Mouse (Mus musculus) brown adipose tissue, adult 24 weeks (tissue): ENCODE measurements around the gene Gm9844. TPM values are rescaled to one million over a fixed set of nuclear protein-coding genes. Genes with fewer than 3 reads are reported as not detected.
"Not testable (repeated sequence)": the region's sequence is repeated elsewhere in the genome, so short reads cannot be mapped to it uniquely, and the experiment has no call there.

ENCODE experiments used
- H3K27ac ChIP-seq: fragments of 200-500 bp; replicated peaks from 2 replicates; pipeline ENCODE4 v1.5.1; 2012; ENCODE audit warnings: low read depth, mild to moderate bottlenecking, low read length
- H3K4me1 ChIP-seq: fragments of 200-500 bp; 2 replicates; pipeline ENCODE4 v1.6.1; 2012; ENCODE audit warnings: low read length, mixed read lengths; ENCODE audit not compliant: control insufficient read depth, insufficient read depth, insufficient read length
- H3K4me3 ChIP-seq: fragments of 200-500 bp; 2 replicates; pipeline ENCODE4 v1.5.1; 2012; ENCODE audit warnings: low read depth, mild to moderate bottlenecking, low read length, moderate library complexity; ENCODE audit not compliant: insufficient read depth
- polyA plus RNA-seq: library from polyadenylated mRNA; stranded (reverse); fragments of >200 nt; gene quantifications from 2 replicates; pipeline ENCODE4 v1.2.4, GENCODE M21; 2012; ENCODE audit not compliant: missing spikeins, insufficient read depth, insufficient read length

Gm9844 gene
- polyA plus RNA-seq, 1 experiment = not detected

- H3K4me1 ChIP-seq = no peaks in the 10 kb centered on the region
- peak overlapping the region; percentile 63 for H3K27ac ChIP-seq
- peak overlapping the region; percentile 70 for H3K4me3 ChIP-seq
Measured at GRCm38 (mm10) chr7:24885468-24886307, 23.7 kb downstream of the Gm9844 start.

GRCm38 (mm10) chr7:24886308-24886633 lies 24.3 kb downstream of the Gm9844 start:
- H3K4me1 ChIP-seq = no peaks in the 10 kb centered on the region
- peak overlapping the region; percentile 63 for H3K27ac ChIP-seq

GRCm38 (mm10) chr7:24887096-24887495 lies 25.1 kb downstream of the Gm9844 start:
- Histone ChIP-seq H3K27ac (no peak overlapping the region), H3K4me3 (no peak overlapping the region), H3K4me1 (no peaks in the 10 kb centered on the region)

More at GRCm38 (mm10) chr7:24886308-24886633, 24.3 kb downstream of the Gm9844 start:
- peak overlapping the region; percentile 70 for H3K4me3 ChIP-seq

GRCm38 (mm10) chr7:24889431-24890220 lies 27.6 kb downstream of the Gm9844 start:
- Histone ChIP-seq H3K4me1 (no peaks in the 10 kb centered on the region), H3K4me3 (no peak overlapping the region), H3K27ac (no peak overlapping the region)

- Histone ChIP-seq H3K27ac (no peak overlapping the region), H3K4me3 (no peak overlapping the region), H3K4me1 (no peaks in the 10 kb centered on the region)
Measured at GRCm38 (mm10) chr7:24890281-24891216, 28.5 kb downstream of the Gm9844 start.

- Histone ChIP-seq H3K27ac (no peak overlapping the region), H3K4me1 (no peaks in the 10 kb centered on the region), H3K4me3 (no peak overlapping the region)
Measured at GRCm38 (mm10) chr7:24891241-24892124, 29.5 kb downstream of the Gm9844 start.

- no peaks in the 10 kb centered on the region for H3K4me1 ChIP-seq
- no peak overlapping the region for H3K27ac ChIP-seq
- H3K4me3 ChIP-seq = no peak overlapping the region
Measured at GRCm38 (mm10) chr7:24892125-24892583, 30.1 kb downstream of the Gm9844 start.

GRCm38 (mm10) chr7:24895749-24896148 lies 33.7 kb downstream of the Gm9844 start:
- not testable (repeated sequence) for H3K4me3 ChIP-seq, H3K27ac ChIP-seq, H3K4me1 ChIP-seq

GRCm38 (mm10) chr7:24896269-24896668 lies 34.3 kb downstream of the Gm9844 start:
- Histone ChIP-seq H3K27ac (no peak overlapping the region), H3K4me1 (no peaks in the 10 kb centered on the region), H3K4me3 (no peak overlapping the region)

GRCm38 (mm10) chr7:24897224-24897623 lies 35.2 kb downstream of the Gm9844 start, which contains the start of gene Cd79a:
Gene Cd79a, plus strand, starts transcription at chr7:24897381.
- Histone ChIP-seq H3K4me3 (no peak within 1 kb of the TSS), H3K4me1 (no peaks in the 10 kb centered on the region), H3K27ac (no peak within 1 kb of the TSS)

GRCm38 (mm10) chr7:24897959-24898358 lies 35.9 kb downstream of the Gm9844 start:
- Histone ChIP-seq H3K4me3 (no peak overlapping the region), H3K27ac (no peak overlapping the region), H3K4me1 (no peaks in the 10 kb centered on the region)

GRCm38 (mm10) chr7:24901114-24901513 lies 39.1 kb downstream of the Gm9844 start:
- no peak overlapping the region for H3K4me3 ChIP-seq
- no peaks in the 10 kb centered on the region for H3K4me1 ChIP-seq
- H3K27ac ChIP-seq = no peak overlapping the region

- Histone ChIP-seq H3K4me3 (peak overlapping the region; percentile 68), H3K4me1 (no peaks in the 10 kb centered on the region), H3K27ac (peak overlapping the region; percentile 96; the same call in 1 of the 2 replicates)
Measured at GRCm38 (mm10) chr7:24901842-24902241, 39.8 kb downstream of the Gm9844 start.

- Histone ChIP-seq H3K4me3 (peak overlapping the region; percentile 68), H3K4me1 (no peaks in the 10 kb centered on the region), H3K27ac (peak overlapping the region; percentile 96)
Measured at GRCm38 (mm10) chr7:24902264-24902629, 40.2 kb downstream of the Gm9844 start.
